In the genomic region with DNA sequence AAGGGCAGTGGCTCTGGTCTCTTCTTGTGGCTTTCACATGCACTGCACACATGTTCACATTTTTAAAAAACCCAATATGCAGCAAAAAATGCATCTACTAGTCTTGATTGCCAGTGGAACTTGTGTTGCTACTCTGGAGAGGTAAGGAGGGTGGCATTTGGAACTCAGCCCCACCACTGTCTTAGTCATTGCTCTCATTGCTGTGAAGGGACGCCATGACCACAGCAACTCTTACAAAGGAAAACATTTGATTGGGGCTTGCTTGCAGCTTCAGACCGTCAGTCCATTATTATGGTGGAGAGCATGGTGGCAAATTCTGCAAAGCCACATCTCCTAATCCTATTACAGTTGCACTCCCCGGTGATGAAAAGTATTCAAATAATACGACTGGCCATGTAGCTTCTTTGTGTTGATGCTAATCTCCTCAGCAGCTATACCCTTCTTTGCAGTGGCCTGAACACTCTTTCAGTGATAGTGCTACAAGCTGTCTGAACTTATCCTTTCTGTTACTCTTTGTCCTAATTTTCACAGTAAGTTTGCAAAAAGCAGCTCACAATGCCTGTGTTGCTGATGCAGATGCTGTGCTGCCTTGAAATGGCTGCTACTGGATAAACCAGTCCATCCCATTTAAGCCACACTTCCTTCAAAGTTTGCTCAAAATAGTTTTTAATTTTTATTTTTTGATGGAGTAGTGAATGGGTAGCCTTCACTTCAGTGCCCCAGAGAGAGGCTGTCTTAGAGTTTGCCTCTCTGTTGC, we compare ENCODE assay signal across 1 mouse cellular context.
A peak's percentile ranks its signal among the peaks of the same experiment; 100 is the strongest.
TF ChIP-seq lines count a peak whose summit lies in the region.

No protein-coding gene starts in this region.

TF ChIP-seq in myocyte, 11 proteins besides CTCF, POLR2A, EP300 and RAD21:
- no peak for TF ChIP-seq E2F4 (IDR thresholded peaks at IDR 0.05; ENCODE audit: insufficient read depth)
- TF ChIP-seq POLR2AphosphoS2 (IDR thresholded peaks at IDR 0.05; ENCODE audit: insufficient read length, low read depth), result peak; percentile 51
